Mouse (Mus musculus): ENCODE data around the gene Smndc1.

Smndc1 gene

DNA sequence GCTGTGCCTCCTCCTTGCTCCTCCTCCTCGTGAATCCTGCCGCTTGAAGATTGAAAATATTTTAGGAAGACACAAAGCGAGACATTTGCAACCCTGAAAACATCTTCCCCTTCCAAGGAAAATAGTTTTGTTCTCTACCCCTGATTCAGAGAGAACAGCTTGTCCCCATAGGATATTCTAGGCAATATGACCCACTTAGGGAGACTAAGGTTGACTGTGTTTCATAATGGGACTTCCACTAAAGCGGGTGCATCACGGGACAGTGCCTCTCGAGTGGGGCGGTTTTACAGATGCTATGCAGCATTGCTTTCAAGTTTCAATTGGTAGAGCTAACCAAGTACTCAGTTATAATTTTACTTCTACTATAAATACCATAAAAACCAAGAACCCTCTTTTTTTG is 36.5 kb downstream of the Smndc1 start:
- no peak for DNase-seq (ENCODE audit: extremely low read depth, low read depth)

DNA sequence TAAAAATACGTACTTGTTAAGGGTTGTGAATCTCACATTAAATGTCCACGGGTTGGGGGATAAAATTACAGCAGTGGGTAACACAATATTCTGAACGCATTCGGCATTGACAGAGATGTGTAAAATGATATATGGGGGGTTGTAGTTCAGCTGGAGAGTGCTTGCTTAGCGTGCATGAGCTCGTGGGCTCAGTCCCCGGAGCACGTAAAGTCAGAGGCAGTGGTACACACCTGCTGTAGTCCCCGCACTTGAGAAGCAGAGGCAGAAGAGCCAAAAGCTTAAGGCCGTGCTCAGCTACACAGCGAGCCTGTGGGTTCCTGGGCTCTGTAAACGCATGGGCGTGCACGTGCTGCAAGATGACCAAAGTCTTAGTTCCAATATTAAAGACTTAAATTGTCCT is 44.6 kb downstream of the Smndc1 start:
- DNase-seq (ENCODE audit: extremely low read depth, low read depth): no peak

DNA sequence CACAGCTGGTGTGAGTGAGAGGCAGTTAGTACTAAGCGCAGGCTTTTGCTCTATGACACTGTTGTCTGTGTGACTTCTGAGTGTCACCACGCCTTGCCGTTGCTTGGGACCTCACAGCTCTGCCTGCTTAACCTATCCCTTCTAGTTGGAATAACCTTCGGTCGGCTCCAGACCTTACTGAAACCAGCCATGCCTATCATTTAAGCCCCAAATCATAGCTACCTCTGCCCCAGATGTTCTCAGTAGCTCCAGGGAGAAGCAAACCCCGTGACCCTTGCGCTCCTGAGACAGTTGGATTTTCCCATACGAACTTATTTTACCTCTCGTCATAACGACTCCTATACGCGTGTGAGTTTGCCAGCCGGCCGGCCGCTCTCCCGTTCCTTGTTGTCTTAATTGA is 46.3 kb downstream of the Smndc1 start:
- no peak for DNase-seq (ENCODE audit: extremely low read depth, low read depth)

DNA sequence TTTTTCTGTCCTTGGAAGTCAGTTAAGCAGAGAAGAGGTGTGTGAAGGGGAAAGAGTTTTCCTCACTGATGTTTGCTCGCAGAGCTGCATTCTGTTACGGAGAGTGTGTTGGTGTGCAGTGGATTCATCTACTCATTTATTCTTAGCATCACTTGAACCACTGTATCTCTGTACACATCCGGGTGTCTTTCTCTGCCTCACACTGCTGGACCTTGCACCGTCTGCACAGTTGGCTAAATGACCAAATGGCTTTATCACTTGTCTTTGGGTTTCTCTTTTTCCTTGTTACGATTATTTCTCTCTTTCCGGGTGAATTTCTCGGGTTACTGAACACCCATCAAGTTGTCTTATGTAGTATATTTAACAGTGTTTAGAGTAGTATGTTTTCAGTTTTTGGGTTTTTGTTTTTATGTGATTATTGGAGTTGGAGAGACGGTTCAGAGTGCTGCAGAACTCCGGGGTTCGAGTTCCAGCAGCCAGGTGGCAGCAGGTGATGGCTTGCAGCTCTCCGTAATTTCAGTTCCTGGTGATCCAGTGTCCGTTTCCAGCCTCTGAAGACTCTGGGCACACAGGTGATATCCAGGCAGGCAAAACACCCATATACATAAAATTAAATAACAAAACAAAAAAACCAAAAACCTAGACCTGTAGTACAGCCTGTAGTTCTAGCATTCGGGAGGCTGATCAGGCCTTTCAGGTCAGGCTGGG is 47.0 kb downstream of the Smndc1 start:
- no peak for DNase-seq (ENCODE audit: extremely low read depth, low read depth)

DNA sequence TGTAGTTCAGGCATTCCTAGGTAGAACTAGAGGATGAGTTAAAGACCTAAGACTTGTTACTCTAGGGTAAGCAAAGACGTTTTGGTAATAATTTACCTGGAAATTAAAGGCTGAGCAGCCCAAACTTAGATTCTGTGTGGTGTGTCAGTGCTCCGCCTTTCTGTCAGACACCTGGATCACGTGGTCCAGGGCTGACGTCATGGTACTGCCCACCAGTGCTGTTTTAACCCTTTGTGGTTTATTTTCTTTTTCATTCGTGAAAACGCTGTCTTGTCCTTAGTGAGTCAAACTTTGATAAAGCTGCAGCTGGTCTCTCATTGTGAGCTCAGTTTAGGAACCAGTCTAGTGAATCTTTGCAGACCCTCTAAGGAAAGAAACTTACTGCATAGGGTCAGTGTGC is 50.0 kb downstream of the Smndc1 start:
- DNase-seq (ENCODE audit: extremely low read depth, low read depth): no peak

DNA sequence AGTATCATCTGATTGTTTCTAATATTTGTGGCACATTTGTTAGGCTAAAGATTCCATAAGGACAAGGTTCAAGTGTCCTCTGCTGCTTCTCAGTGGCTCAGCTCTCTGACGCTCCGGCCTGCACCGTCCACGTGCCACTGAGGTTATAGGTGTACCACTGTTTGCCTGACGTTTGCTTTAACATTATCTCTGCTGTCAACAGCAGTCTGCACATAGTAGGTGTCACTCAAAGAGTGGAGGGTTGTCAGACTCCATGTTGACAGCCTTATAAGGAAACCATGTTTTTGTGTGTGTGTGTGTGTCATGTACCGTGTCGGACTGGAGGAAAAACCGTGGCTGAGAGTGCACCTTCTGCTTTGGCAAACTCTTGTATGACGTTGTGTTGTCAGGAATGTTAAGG is 55.1 kb downstream of the Smndc1 start:
- DNase-seq (ENCODE audit: extremely low read depth, low read depth): no peak

DNA sequence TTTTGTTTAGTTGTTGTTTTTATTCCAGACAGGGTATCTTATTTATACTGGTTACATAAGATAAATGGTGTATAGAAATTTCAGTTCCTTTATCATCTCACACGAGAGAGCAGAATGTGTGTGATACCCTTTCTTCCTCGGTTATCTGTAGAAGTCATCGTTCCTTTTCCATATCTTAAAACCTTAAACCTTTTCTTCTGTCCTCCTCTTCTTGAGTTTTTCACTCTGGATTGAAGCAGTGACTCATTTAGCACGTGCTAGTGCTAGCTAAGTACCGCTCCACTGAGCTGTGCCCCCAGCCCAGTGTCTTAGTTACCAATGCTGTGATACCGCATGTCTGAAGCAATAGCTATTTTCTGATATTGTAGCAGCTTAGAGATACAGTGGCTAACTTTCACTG is 56.6 kb downstream of the Smndc1 start:
- no peak for DNase-seq (ENCODE audit: extremely low read depth, low read depth)

DNA sequence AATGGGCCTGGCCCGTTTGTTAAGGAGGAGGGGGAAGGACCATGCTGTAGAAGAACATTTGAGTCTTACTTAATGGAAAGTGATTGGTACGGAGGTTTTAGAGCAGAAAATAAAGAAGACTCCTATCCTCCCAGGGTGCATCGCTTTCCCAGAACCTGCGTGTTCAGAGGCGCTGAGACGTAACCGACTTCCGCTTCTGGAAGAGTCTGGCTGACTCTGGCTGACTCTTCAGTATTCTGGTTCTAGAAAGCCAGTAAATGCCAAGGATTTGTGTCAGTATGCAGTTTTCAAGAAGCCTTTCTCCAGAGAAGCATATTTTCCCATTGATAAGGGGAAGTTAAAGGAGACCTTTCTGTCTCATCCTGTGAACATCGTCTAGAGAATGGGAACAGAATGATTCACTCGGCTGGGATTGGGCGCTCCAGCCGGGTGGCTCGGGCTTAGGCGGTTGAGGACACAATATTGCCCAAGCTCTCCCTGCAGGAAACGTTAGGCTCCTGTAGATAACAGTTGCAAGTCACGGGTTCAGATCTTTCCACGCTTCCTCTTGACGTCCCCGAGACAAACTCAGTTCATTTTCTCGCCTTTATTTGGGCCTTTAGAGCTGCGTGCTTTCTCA is 58.4 kb downstream of the Smndc1 start:
- peak; percentile 90 for DNase-seq (ENCODE audit: extremely low read depth, low read depth)

DNA sequence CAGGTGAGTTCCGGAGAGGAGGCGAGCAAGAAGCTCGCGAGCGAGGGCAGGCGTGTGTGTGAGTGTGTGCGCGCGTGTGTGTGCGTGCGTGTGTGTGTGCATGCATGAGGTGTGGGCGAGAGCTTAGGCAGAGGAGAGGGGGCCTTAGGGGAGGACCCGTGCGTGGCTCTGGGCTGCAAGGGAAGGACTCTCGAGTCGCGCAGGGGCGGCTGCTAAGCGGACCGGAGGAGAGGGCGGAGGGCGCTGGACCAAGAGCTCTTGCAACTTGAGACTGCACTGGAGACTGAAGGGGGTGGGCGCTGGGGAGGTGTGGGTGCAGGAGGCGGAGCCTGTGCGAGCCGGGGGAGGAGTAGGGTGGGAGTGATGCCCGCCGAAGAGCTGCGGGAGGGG is 60.4 kb downstream of the Smndc1 start:
- peak; percentile 59 for DNase-seq (ENCODE audit: extremely low read depth, low read depth)
